Mouse (Mus musculus): ENCODE measurements around the gene Sgsm3. TPM values are rescaled to one million over a fixed set of nuclear protein-coding genes. Genes with fewer than 3 reads are reported as not detected.

Gene Sgsm3
- polyA plus RNA-seq, 1 experiment, result 23.9 TPM

DNA sequence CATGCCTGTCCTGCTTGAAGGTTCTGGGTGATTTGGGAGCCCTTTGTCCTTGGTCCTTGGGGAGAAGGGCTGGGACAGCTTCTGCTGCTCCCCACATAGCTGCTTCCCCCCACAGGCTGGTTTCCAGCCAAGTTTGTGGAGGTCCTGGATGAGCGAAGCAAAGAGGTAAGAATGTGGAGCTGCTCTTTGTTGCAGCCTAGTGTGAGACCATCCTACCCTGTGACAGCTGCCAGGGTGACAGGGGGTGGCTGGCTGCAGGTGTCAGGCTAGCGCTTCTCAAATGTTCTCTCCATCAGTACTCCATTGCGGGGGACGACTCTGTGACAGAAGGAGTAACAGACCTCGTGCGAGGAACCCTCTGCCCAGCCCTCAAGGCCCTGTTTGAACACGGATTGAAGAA is 32.5 kb downstream of the Sgsm3 start:
- Histone ChIP-seq H3K4me1 (ENCODE audit: control insufficient read depth, insufficient read depth, insufficient read length, low read length) (no peaks in the 10 kb centered on the region), H3K27ac (ENCODE audit: insufficient read depth, low read depth, low read length) (no peak overlapping the region), H3K4me3 (ENCODE audit: low read depth, low read length) (no peak overlapping the region), H3K36me3 (ENCODE audit: control insufficient read depth, insufficient read depth, low read length) (peaks cover 40% of the 10 kb centered on the region), H3K27me3 (ENCODE audit: control insufficient read depth, insufficient read depth, low read length) (no peaks in the 10 kb centered on the region)
- WGBS, result 87% methylated on average over 7 of the region's 7 CpGs
- TF ChIP-seq CTCF (IDR thresholded peaks at IDR 0.05; ENCODE audit: extremely low read depth, insufficient read length, insufficient replicate concordance, low read depth, low read length), result no peak
- TF ChIP-seq POLR2A (IDR thresholded peaks at IDR 0.05; ENCODE audit: low read depth, low read length), result no peak

DNA sequence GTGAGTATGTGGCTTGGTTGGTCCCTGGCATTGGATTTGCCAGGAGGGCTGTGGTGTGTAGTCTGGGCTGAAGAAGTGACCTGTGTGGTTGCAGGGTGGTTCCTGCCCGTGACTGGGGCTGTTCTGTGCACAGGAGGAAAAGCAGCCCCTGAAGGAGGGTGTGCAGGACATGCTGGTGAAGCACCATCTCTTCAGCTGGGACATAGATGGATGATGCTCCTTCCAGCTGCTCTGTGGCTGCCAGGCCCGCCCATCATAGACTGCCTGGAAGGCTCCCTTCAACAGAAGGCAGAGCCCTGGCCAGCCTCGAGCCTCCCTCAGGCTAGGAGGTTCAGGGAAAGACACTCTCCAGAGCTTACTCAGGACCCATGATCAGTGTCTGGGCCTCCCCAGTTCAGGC is 34.0 kb downstream of the Sgsm3 start:
- Histone ChIP-seq H3K27me3 (ENCODE audit: control insufficient read depth, insufficient read depth, low read length) (no peaks in the 10 kb centered on the region), H3K27ac (ENCODE audit: insufficient read depth, low read depth, low read length) (no peak overlapping the region), H3K4me1 (ENCODE audit: control insufficient read depth, insufficient read depth, insufficient read length, low read length) (no peaks in the 10 kb centered on the region), H3K36me3 (ENCODE audit: control insufficient read depth, insufficient read depth, low read length) (peaks cover 51% of the 10 kb centered on the region), H3K4me3 (ENCODE audit: low read depth, low read length) (no peak overlapping the region)
- 67% methylated on average over 3 of the region's 3 CpGs for WGBS
- no peak for TF ChIP-seq POLR2A (IDR thresholded peaks at IDR 0.05; ENCODE audit: low read depth, low read length)
- no peak for TF ChIP-seq CTCF (IDR thresholded peaks at IDR 0.05; ENCODE audit: extremely low read depth, insufficient read length, insufficient replicate concordance, low read depth, low read length)

DNA sequence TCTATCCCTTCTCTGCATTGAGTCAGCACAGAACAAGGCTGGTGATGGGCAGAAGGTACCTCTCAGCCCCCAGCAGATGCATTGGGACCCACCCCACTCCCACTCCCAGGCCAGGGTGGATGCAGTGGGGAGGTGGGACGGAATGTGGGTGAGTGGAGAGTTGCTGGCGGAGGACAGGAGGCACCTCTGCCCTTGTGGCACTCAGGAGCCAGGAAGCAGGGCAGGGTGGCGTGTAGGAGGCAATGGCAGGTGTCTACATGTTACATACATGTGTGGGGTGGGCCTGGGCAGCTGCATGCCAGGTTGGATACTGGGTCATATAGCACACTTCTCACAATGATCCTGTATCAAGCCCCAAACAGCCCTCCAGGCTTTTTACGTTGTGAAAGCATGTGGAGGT is 34.8 kb downstream of the Sgsm3 start:
- Histone ChIP-seq H3K4me1 (ENCODE audit: control insufficient read depth, insufficient read depth, insufficient read length, low read length) (no peaks in the 10 kb centered on the region), H3K4me3 (ENCODE audit: low read depth, low read length) (no peak overlapping the region), H3K36me3 (ENCODE audit: control insufficient read depth, insufficient read depth, low read length) (peaks cover 55% of the 10 kb centered on the region), H3K27ac (ENCODE audit: insufficient read depth, low read depth, low read length) (no peak overlapping the region), H3K27me3 (ENCODE audit: control insufficient read depth, insufficient read depth, low read length) (no peaks in the 10 kb centered on the region)
- 95% methylated on average over 4 of the region's 4 CpGs for WGBS
- TF ChIP-seq CTCF (IDR thresholded peaks at IDR 0.05; ENCODE audit: extremely low read depth, insufficient read length, insufficient replicate concordance, low read depth, low read length) (no peak), POLR2A (IDR thresholded peaks at IDR 0.05; ENCODE audit: low read depth, low read length) (no peak)

DNA sequence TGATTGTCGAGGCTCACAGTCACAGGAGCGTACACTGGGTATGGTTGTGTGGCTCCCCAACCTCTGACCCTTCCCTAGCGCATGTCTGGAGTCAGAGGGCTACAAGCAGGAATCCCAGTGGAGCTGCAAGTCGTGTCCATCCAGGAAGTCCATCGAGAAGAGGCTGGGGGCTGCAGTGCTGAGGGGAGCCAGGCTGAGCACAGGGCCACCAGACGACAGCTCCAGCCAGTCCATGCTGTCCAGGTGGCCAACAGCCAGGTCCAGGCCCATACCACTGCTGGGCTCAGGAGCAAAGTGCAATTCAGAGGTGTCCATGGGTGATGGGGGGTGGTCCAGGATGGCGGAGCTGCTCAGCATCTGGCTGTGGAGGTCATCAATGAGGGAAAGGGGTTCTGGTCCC is 35.6 kb downstream of the Sgsm3 start:
- H3K36me3 ChIP-seq (ENCODE audit: control insufficient read depth, insufficient read depth, low read length), result peaks cover 60% of the 10 kb centered on the region
- H3K4me1 ChIP-seq (ENCODE audit: control insufficient read depth, insufficient read depth, insufficient read length, low read length), result no peaks in the 10 kb centered on the region
- no peaks in the 10 kb centered on the region for H3K27me3 ChIP-seq (ENCODE audit: control insufficient read depth, insufficient read depth, low read length)
- no peak overlapping the region for H3K4me3 ChIP-seq (ENCODE audit: low read depth, low read length)
- WGBS, result 87% methylated on average over 7 of the region's 7 CpGs
- TF ChIP-seq POLR2A (IDR thresholded peaks at IDR 0.05; ENCODE audit: low read depth, low read length), result no peak
- no peak for TF ChIP-seq CTCF (IDR thresholded peaks at IDR 0.05; ENCODE audit: extremely low read depth, insufficient read length, insufficient replicate concordance, low read depth, low read length)
- no peak overlapping the region for H3K27ac ChIP-seq (ENCODE audit: insufficient read depth, low read depth, low read length)

DNA sequence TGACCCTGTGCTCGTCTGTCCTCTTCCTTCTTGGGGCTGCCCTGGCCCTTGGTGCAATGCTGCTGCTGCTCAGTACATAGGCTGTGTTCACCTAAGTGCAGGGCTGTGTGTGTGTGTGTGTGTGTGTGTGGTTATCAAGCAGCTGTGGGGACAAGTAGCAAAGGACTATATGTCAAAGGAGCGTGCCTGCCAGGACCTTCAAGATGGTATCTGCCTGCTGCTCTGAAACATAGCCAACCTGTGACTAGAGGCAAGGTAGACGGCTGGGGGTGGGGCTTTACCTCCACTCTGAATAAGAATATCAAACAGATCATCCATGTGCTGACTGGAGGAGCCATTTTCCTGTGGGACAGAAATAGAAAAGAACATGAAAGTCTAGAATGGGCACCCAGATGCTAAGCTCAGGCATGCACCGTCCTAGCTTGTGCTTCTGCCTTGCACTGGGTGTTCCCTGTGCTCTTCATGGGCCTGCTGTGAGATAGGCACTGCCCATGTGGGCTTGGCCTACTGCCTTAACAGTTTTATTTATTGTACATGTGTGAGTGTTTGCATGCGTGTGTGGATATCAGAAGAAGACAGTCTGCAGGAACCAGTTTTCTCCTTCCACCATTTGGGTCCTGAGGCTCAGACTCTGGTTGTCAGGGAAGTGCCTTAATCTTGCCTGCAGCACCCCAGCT is 37.6 kb downstream of the Sgsm3 start:
- TF ChIP-seq CTCF (IDR thresholded peaks at IDR 0.05; ENCODE audit: extremely low read depth, insufficient read length, insufficient replicate concordance, low read depth, low read length) (no peak), POLR2A (IDR thresholded peaks at IDR 0.05; ENCODE audit: low read depth, low read length) (no peak)
- WGBS, result 73% methylated on average over 5 of the region's 5 CpGs
- Histone ChIP-seq H3K27ac (ENCODE audit: insufficient read depth, low read depth, low read length) (no peak overlapping the region), H3K27me3 (ENCODE audit: control insufficient read depth, insufficient read depth, low read length) (no peaks in the 10 kb centered on the region), H3K4me3 (ENCODE audit: low read depth, low read length) (no peak overlapping the region), H3K4me1 (ENCODE audit: control insufficient read depth, insufficient read depth, insufficient read length, low read length) (no peaks in the 10 kb centered on the region), H3K36me3 (ENCODE audit: control insufficient read depth, insufficient read depth, low read length) (peaks cover 77% of the 10 kb centered on the region)

DNA sequence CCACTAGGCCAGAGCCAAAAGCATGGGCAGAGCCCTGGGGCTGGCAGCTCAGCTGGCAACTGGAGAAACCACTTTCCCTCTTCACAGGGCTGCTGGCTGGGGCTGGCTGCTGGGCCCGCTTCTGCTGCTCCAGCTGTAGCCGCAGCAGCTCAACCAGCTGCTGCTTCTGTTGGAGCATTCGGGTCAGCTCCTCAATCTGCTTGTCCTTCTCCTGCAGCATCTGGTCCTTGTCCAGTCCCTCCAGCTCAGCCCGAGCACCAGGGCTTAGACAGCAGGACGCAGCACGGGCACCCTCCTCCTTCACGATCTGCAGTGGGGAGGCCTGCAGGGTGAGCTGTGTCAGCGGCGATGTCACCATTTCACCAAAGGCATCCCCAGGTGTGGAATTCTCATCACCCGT is 38.9 kb downstream of the Sgsm3 start:
- Histone ChIP-seq H3K36me3 (ENCODE audit: control insufficient read depth, insufficient read depth, low read length) (peaks cover 82% of the 10 kb centered on the region), H3K27me3 (ENCODE audit: control insufficient read depth, insufficient read depth, low read length) (no peaks in the 10 kb centered on the region), H3K4me1 (ENCODE audit: control insufficient read depth, insufficient read depth, insufficient read length, low read length) (no peaks in the 10 kb centered on the region), H3K4me3 (ENCODE audit: low read depth, low read length) (no peak overlapping the region), H3K27ac (ENCODE audit: insufficient read depth, low read depth, low read length) (no peak overlapping the region)
- TF ChIP-seq CTCF (IDR thresholded peaks at IDR 0.05; ENCODE audit: extremely low read depth, insufficient read length, insufficient replicate concordance, low read depth, low read length) (no peak), POLR2A (IDR thresholded peaks at IDR 0.05; ENCODE audit: low read depth, low read length) (no peak)
- WGBS, result 86% methylated on average over 10 of the region's 10 CpGs

DNA sequence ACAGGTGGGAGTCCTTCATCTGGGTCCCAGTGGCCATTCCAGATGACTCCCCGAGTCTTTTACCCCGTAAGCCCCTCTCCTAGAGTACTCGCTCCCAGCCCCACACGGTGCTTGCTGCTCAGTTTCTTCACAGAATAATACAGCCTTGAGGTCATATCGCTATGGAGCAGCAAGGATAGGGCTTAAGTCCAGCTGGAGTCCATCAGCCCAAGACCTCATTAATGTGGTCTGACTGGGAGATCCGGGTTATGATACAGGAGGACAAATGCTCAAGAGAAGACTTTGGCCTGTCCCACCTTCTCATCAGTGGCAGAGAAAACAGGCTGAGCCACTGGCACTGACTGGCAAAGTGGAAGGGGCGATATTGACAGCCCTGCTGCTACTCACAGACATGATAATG is 39.7 kb downstream of the Sgsm3 start:
- no peaks in the 10 kb centered on the region for H3K27me3 ChIP-seq (ENCODE audit: control insufficient read depth, insufficient read depth, low read length)
- H3K36me3 ChIP-seq (ENCODE audit: control insufficient read depth, insufficient read depth, low read length), result peaks cover 81% of the 10 kb centered on the region
- H3K4me1 ChIP-seq (ENCODE audit: control insufficient read depth, insufficient read depth, insufficient read length, low read length), result peaks cover 4% of the 10 kb centered on the region
- H3K27ac ChIP-seq (ENCODE audit: insufficient read depth, low read depth, low read length), result no peak overlapping the region
- WGBS, result 90% methylated on average over 7 of the region's 7 CpGs
- H3K4me3 ChIP-seq (ENCODE audit: low read depth, low read length), result no peak overlapping the region
- no peak for TF ChIP-seq POLR2A (IDR thresholded peaks at IDR 0.05; ENCODE audit: low read depth, low read length)
- TF ChIP-seq CTCF (IDR thresholded peaks at IDR 0.05; ENCODE audit: extremely low read depth, insufficient read length, insufficient replicate concordance, low read depth, low read length), result no peak

Data from small intestine, adult 2 months (tissue).